Mouse (Mus musculus): ENCODE data around the gene Lin37. TPM values are rescaled to one million over a fixed set of nuclear protein-coding genes. Genes with fewer than 3 reads are reported as not detected.
A peak's percentile ranks its signal among the peaks of the same experiment; 100 is the strongest.

Gene Lin37
- total and polyA plus RNA-seq, 3 experiments, result 4.0 to 38.6 (median 8.3) TPM

- dilution Hi-C loops (cut with MboI; ENCODE audit: extremely low pct_ligation_motif_present, extremely low pct_unique_long_range_greater_than_20kb, low sequenced_read_pairs) (no loop called here), in situ Hi-C loops (cut with MboI; ENCODE audit: low pct_ligation_motif_present, low pct_unique_long_range_greater_than_20kb, low sequenced_read_pairs) (no loop called here)
- TF ChIP-seq HCFC1 (IDR thresholded peaks at IDR 0.05; ENCODE audit: low read depth, low read length) (peak; percentile 56), MEF2A (IDR thresholded peaks at IDR 0.05; ENCODE audit: borderline replicate concordance, low read depth, low read length) (no peak)
These were observed 9.8 kb downstream of the Lin37 start for GRCm38 (mm10) chr7:30549880-30550279.

DNA sequence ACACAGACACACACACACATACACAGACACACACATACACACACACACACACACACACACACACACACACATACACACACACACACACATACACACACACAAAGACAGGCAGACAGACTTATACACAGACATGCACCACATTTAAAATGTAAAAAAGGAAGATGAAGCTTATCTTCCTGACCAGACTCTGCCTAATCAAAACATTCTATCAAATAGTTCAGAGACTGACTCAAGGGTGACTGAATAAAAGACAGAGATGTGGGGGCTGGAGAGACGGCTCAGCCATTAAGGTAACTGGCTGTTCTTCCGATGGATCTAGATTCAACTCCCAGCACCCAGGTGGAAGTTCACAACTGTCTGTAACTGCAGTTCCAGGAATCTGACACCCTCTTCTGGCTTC lies 15.3 kb downstream of the Lin37 start:
- Histone ChIP-seq H3K27ac (ENCODE audit: insufficient read depth, low read depth) (no peak overlapping the region), H3K9ac (ENCODE audit: insufficient read depth, low read depth) (no peak overlapping the region), H3K79me2 (replicated peaks; ENCODE audit: control insufficient read depth, extremely low read depth, insufficient read depth, poor library complexity, severe bottlenecking) (no peaks in the 10 kb centered on the region), H3K9me3 (replicated peaks; ENCODE audit: low read length) (no peaks in the 10 kb centered on the region), H3K36me3 (replicated peaks in 1 of 2; ENCODE audit: control insufficient read depth in 1 of 2, insufficient read depth in 1 of 2, low read length in 1 of 2) (peaks cover 22 to 68% of the 10 kb centered on the region in 2 experiments), H3K4me1 (ENCODE audit: control insufficient read depth in 1 of 2, insufficient read depth in 2 of 2) (no peaks in the 10 kb centered on the region), H3K4me2 (ENCODE audit: insufficient read depth, low read depth, poor library complexity, severe bottlenecking) (no peak overlapping the region), H3K27me3 (replicated peaks) (no peaks in the 10 kb centered on the region), H3K4me3 (replicated peaks in 1 of 3; ENCODE audit: low read depth in 2 of 3, low read length in 2 of 3, poor library complexity in 1 of 3) (no peak overlapping the region)
- in situ Hi-C loops (cut with MboI; ENCODE audit: low pct_ligation_motif_present, low pct_unique_long_range_greater_than_20kb, low sequenced_read_pairs), result no loop called here
- no peak for DNase-seq (ENCODE audit: extremely low read depth)
- no peak for TF ChIP-seq TBP (conservative IDR thresholded peaks at IDR 0.05; ENCODE audit: low read depth, low read length)
- TF ChIP-seq ZNF384 (IDR thresholded peaks at IDR 0.05; ENCODE audit: low read depth, low read length), result no peak
- TF ChIP-seq JUN (IDR thresholded peaks at IDR 0.05; ENCODE audit: insufficient read depth, low read depth, low read length), result no peak
- no peak for TF ChIP-seq UBTF (IDR thresholded peaks at IDR 0.05; ENCODE audit: low read depth, low read length)
- TF ChIP-seq KAT2A (IDR thresholded peaks at IDR 0.05; ENCODE audit: insufficient replicate concordance, low read length), result no peak
- TF ChIP-seq HCFC1 (IDR thresholded peaks at IDR 0.05; ENCODE audit: low read depth, low read length), result no peak
- no peak for TF ChIP-seq POLR2AphosphoS2 (IDR thresholded peaks at IDR 0.05; ENCODE audit: low read depth, low read length)
- dilution Hi-C loops (cut with MboI; ENCODE audit: extremely low pct_ligation_motif_present, extremely low pct_unique_long_range_greater_than_20kb, low sequenced_read_pairs), result no loop called here

More at GRCm38 (mm10) chr7:30549880-30550279, 9.8 kb downstream of the Lin37 start:
- peaks cover 16 to 42% of the 10 kb centered on the region in 2 experiments for H3K36me3 ChIP-seq (replicated peaks in 1 of 2; ENCODE audit: control insufficient read depth in 1 of 2, insufficient read depth in 1 of 2, low read length in 1 of 2)
- no peaks in the 10 kb centered on the region for H3K9me3 ChIP-seq (replicated peaks; ENCODE audit: low read length)
- no peak overlapping the region for H3K9ac ChIP-seq (ENCODE audit: insufficient read depth, low read depth)
- no peaks in the 10 kb centered on the region; the same call in 1 of the 2 replicates for H3K79me2 ChIP-seq (replicated peaks; ENCODE audit: control insufficient read depth, extremely low read depth, insufficient read depth, poor library complexity, severe bottlenecking)
- H3K4me3 ChIP-seq (replicated peaks in 1 of 3; ENCODE audit: low read depth in 2 of 3, low read length in 2 of 3, poor library complexity in 1 of 3), result no peak overlapping the region
- H3K27ac ChIP-seq (ENCODE audit: insufficient read depth, low read depth), result no peak overlapping the region
- H3K4me2 ChIP-seq (ENCODE audit: insufficient read depth, low read depth, poor library complexity, severe bottlenecking), result no peak overlapping the region
- H3K27me3 ChIP-seq (replicated peaks), result no peaks in the 10 kb centered on the region
- peaks cover 2 to 20% of the 10 kb centered on the region in 2 experiments; a peak in 3 of 4 replicates for H3K4me1 ChIP-seq (ENCODE audit: control insufficient read depth in 1 of 2, insufficient read depth in 2 of 2)
- no peak for DNase-seq (ENCODE audit: extremely low read depth)

GRCm38 (mm10) chr7:30540572-30540971 lies 19.1 kb downstream of the Lin37 start:
- in situ Hi-C loops (cut with MboI; ENCODE audit: low pct_ligation_motif_present, low pct_unique_long_range_greater_than_20kb, low sequenced_read_pairs), result no loop called here
- DNase-seq (ENCODE audit: extremely low read depth), result no peak
- dilution Hi-C loops (cut with MboI; ENCODE audit: extremely low pct_ligation_motif_present, extremely low pct_unique_long_range_greater_than_20kb, low sequenced_read_pairs), result no loop called here
- Histone ChIP-seq H3K4me2 (ENCODE audit: insufficient read depth, low read depth, poor library complexity, severe bottlenecking) (no peak overlapping the region), H3K9me3 (replicated peaks; ENCODE audit: low read length) (no peaks in the 10 kb centered on the region), H3K36me3 (replicated peaks in 1 of 2; ENCODE audit: control insufficient read depth in 1 of 2, insufficient read depth in 1 of 2, low read length in 1 of 2) (peaks cover 17 to 58% of the 10 kb centered on the region in 2 experiments), H3K9ac (ENCODE audit: insufficient read depth, low read depth) (no peak overlapping the region), H3K79me2 (replicated peaks; ENCODE audit: control insufficient read depth, extremely low read depth, insufficient read depth, poor library complexity, severe bottlenecking) (no peaks in the 10 kb centered on the region), H3K27me3 (replicated peaks) (no peaks in the 10 kb centered on the region), H3K4me3 (replicated peaks in 1 of 3; ENCODE audit: low read depth in 2 of 3, low read length in 2 of 3, poor library complexity in 1 of 3) (no peak overlapping the region), H3K27ac (ENCODE audit: insufficient read depth, low read depth) (no peak overlapping the region), H3K4me1 (ENCODE audit: control insufficient read depth in 1 of 2, insufficient read depth in 2 of 2) (peaks cover 0 to 4% of the 10 kb centered on the region in 2 experiments; a peak in 2 of 4 replicates)
- TF ChIP-seq MAX (IDR thresholded peaks at IDR 0.05; ENCODE audit: low read length) (no peak), EP300 (IDR thresholded peaks at IDR 0.05; ENCODE audit: low read length) (no peak), TCF12 (IDR thresholded peaks at IDR 0.05; ENCODE audit: low read depth, low read length) (no peak), ZMIZ1 (IDR thresholded peaks at IDR 0.05; ENCODE audit: low read depth, low read length) (no peak), MXI1 (IDR thresholded peaks at IDR 0.05; ENCODE audit: low read depth, low read length) (no peak), E2F4 (IDR thresholded peaks at IDR 0.05; ENCODE audit: insufficient replicate concordance, low read depth, low read length) (no peak)

All from CH12.LX (cell line).